Mouse (Mus musculus): ENCODE measurements at regions not wholly inside any gene's neighbourhood (a gene's known extent, or its start where the extent isn't known, plus 50 kb on each side); places are given as distances from the start of the nearest gene placed in this dataset.

DNA sequence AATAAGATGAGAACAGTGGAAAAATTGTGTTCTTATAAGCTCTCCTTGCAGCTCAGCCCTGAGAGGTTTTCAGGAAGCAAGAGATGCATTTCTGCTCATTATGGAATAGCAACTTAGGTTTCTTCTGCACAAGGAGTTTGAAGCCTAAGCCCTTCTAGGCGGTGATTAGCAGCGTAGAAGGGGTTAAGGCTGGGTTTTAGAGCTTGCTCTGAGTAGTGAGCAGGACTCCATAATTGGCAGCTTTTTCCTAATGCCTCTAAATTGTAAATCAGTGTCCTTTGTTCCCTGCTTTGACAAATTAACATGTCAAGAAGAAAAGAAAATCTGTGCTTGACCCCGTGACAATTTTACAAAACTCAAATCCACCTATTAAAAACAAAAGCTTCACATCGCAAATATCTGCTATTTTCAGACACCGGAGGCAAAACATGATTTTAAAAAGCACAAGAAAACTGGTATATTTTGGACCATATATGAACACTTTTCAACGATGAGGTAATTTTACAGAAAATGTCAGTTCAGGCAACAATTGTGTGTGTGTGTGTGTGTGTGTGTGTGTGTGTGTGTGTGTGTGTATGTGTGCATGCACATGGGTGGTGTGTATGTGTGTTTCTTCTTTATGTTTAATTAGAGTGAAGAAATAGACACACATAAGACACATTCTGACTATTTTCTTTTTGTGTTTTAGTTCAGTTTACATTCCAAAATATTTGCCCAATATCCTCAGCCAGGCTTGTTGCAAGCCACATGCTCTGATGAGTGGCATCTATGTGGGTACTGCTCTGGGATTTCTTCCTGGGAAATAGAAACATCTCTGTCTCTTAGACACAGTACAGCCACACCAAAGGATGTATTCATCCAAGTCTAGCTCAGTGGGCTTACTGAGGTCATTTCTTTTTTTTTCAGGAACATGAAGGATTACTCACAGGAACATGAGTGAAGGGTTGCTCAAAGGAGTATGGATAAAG is 804.3 kb downstream of the Tmem132b start:
- DNase-seq, result no peak

- no peak for DNase-seq
Measured at GRCm38 (mm10) chr5:126337884-126338283, 806.3 kb downstream of the Tmem132b start.

DNA sequence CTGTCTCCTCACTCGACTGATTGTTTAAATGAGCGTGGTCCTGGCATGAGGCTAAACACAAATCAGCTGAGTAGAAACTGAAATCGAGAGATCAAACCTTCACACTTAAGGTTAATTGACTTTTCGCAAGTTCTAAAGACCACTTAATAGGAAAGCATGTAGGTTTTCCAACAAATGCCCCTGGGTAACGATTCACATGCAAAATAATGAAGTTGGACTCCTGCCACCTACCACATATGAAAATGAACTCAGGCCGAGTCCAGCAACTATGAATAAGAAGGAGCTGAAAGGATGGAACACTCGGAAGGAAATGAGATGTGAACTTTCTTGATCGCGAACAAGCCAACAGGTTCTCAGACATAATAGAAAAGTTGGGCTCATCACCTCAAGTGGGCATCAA is 812.0 kb downstream of the Tmem132b start:
- no peak for DNase-seq

DNA sequence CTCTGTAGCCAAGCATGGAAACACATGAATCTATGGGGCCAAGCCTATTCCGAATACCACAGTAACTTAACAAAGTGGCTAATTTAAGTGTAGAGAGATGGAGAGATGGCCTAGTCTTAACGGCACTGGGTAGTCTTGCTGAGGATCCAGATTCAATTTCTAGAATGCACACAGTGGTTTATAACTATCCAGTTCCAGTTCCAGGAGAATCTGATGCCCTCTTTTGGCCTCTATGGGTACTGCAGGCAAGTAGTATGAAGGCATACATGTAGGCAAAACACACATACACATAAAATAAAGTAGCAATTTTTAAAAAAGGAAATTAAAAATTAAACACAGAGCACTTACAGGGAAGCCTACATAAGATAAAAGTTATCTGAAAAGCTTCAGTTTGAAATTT is 819.4 kb downstream of the Tmem132b start:
- no peak for DNase-seq

- no peak for DNase-seq
Measured at GRCm38 (mm10) chr5:126369436-126369835, 837.9 kb downstream of the Tmem132b start.

GRCm38 (mm10) chr5:126392306-126392705 is 849.3 kb upstream of the Tmem132c start:
- DNase-seq, result no peak

GRCm38 (mm10) chr5:126395331-126395730 is 846.3 kb upstream of the Tmem132c start:
- peak; percentile 18 for DNase-seq

GRCm38 (mm10) chr5:126431748-126432147 is 809.9 kb upstream of the Tmem132c start:
- DNase-seq, result no peak

DNA sequence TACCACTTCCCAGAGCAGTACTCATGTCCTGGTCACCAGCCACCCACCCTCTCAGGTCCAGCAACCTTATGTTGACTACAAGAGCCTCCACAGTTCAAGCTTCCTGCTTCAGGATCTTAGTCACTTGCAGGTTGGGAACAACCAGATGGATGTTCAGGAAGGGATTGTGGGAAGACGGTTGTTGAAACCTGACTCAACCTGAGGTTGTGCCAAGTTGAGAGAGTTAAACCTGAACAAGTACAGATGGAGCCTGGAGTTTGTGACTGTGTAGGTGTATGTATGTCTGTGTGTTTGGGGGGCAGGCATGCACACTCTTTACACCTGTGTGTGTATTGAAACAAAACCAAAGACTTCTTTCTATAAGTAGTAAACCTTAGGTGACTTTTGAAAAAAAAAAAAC is 802.9 kb upstream of the Tmem132c start:
- peak; percentile 48 for DNase-seq

DNA sequence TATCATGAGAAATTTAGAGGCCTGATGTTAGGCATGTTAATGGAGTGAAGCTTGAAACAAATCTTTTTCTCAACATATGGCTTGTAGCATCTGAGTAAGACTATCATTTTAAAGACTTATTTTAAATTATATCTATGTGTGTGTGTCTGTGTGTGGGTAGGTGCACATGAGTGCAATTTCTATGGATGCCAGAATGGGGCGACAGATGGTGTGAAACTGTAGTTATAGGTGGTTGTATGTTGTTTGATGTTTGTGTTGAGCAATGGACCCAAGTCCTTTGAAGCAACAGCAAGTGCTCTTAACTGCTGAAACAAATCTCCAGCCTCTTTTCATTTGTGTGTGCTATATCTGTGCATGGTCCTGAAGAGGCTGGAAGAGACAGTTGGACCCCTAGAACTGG is 801.1 kb upstream of the Tmem132c start:
- peak; percentile 30 for DNase-seq

DNA sequence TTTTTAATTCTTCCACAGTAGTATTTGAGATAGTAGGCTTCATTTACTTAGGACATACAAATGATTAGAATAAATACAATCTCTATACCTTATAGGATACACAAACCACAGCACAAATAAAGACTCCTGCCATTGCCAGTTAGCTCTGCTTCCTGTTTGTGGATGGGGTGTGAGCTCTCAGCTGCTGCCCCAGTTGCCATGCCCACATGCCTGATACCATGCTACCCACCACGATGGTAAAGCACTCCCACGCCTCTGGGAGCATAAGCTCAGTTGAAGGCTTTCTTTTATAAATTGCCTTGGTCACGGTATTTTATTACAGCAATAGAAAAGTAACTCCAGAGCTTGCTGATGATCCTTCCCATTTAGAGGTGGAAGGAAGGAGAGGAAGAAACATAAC is 765.8 kb upstream of the Tmem132c start:
- DNase-seq, result no peak

GRCm38 (mm10) chr5:126522076-126522475 is 719.5 kb upstream of the Tmem132c start:
- no peak for DNase-seq

DNA sequence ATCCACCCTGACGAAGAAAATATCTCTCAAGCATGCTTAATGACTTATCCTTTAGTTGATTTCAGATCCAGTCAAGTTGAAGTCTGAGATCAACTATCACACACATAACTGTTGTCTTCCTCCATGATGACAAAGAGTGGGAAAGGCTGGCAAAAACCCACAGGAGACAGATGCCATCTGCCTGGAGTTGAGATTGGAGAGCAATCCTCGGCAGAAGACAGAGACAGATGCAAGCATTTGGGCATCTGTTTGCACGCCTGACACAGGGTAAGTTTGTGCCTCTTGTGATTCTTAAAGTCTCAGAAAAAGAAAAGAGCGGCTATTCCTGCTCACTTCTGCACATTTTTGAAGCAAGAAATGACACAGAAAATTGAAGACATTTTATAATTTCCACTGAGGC is 715.7 kb upstream of the Tmem132c start:
- DNase-seq, result peak; percentile 41

DNA sequence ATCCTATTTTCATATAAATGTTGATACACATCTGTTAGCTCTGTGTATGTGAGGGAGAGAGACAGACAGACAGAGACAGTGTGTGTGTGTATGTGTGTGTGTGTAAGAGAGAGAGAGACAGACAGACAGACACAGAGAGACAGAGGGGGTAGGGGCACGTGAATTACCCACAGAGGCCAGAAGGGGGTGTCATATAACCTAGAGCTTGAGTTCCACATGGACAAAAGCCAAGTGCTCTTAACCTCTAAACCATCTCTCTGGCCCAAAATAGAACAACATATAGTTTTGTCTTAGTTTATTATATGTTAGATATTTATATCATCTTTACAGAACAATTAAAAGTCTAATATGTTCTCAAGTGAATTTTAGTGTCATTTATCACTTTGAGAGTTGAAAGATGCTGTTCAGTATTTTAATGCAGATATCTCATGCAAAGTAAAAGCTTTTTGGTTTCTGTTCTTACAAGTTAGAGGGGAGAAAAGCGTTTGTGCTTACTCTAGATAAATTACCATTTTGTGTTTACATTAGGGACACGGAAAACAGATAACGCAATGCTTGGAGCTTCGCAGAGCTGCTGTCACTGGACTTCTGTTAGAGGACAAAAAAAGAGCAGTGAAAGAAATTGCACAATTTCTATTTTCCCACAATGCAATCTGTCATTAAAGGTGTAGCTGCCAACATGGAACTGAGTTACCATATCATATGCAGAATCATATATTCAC is 710.6 kb upstream of the Tmem132c start:
- no peak for DNase-seq

GRCm38 (mm10) chr5:126531528-126531894 is 710.1 kb upstream of the Tmem132c start:
- no peak for DNase-seq

GRCm38 (mm10) chr5:126531975-126532374 is 709.6 kb upstream of the Tmem132c start:
- no peak for DNase-seq

GRCm38 (mm10) chr5:126538072-126538471 is 703.5 kb upstream of the Tmem132c start:
- DNase-seq, result no peak

- no peak for DNase-seq
Measured at GRCm38 (mm10) chr5:126544261-126544976, 697.2 kb upstream of the Tmem132c start.

DNA sequence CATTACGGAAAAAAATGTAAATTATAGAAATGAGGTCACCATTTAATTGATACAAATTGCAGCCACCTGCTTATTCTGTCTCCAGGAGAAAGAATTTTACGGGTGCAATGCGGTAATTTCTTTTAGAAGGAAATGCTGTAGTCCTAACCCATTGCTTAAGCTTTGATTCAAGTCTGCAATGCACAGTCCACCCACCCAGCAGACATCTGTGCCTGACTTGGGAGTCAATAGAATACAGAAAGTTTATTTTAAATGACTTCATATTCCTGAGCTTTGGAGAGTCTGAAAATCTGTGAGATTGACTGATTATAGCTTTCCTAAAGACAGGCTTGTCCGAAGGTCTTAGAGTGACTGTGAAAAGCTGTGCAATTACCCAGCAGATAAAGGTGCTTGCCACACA is 693.8 kb upstream of the Tmem132c start:
- DNase-seq, result no peak

DNA sequence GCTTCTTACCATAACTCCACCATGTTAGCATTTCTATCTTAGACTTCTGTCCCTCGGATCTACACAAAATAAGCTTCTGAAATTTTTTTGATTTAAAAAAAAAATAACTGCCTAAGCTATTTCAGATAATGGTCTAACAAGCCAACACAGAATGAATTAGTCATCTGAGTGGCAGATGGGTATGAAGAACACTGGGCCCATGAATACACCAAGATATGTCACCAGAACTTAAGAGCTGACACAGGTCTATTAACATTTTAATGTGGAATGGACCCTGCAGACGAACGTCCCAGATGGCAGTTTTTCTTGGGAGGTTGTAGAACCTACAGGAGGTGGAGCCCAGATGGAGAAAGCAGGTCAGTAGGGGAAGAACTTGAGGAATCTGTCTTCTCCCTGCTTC is 689.9 kb upstream of the Tmem132c start:
- DNase-seq, result no peak

- DNase-seq, result no peak
Measured at GRCm38 (mm10) chr5:126559011-126559410, 682.6 kb upstream of the Tmem132c start.

- no peak for DNase-seq
Measured at GRCm38 (mm10) chr5:126565817-126566216, 675.8 kb upstream of the Tmem132c start.

- DNase-seq, result no peak
Measured at GRCm38 (mm10) chr5:126566226-126566625, 675.4 kb upstream of the Tmem132c start.
